Mouse (Mus musculus) testis, adult 2 months (tissue): ENCODE results near the gene Slc29a3.

Experiments used
- CTCF ChIP-seq: fragments of 200-500 bp; IDR thresholded peaks from 2 replicates; pipeline ENCODE4 v1.5.1; 2012; ENCODE audit warnings: low read depth, mild to moderate bottlenecking, inconsistent platforms, low read length, moderate library complexity; ENCODE audit not compliant: control insufficient read depth, insufficient read depth, insufficient replicate concordance
- POLR2A ChIP-seq: fragments of 200-500 bp; IDR thresholded peaks from 2 replicates; pipeline ENCODE4 v1.6.1; 2012; ENCODE audit warnings: low read depth, mild to moderate bottlenecking, inconsistent platforms, low read length, moderate library complexity; ENCODE audit not compliant: control insufficient read depth

DNA sequence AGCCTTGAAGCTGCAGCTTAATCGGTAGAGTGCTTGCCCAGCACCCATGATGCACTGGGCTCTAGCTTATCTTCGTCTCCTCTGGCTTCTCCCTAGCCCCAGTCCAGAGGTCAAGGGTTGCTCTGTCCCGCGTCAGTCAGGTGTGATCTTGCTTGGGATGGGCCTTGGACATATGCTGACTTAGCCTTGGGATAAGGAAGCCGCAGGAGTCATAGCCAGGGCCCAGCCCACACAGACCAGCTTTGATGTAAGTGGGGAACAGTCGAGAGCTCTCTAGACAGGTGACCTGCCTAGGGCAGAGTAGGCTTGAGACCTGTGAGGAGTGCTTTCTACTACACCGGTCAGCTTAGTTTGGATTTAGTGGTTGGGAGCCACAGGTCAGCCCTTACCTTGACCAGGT, 14.8 kb upstream of the Slc29a3 start:
- TF ChIP-seq CTCF (no peak), POLR2A (no peak)
